Mouse (Mus musculus) liver, adult 2 months (tissue): ENCODE measurements at regions not wholly inside any gene's neighbourhood (a gene's known extent, or its start where the extent isn't known, plus 50 kb on each side); places are given as distances from the start of the nearest gene placed in this dataset.

Source experiments
- CTCF ChIP-seq: fragments of 200-500 bp; IDR thresholded peaks from 2 replicates; pipeline ENCODE4 v1.5.1; 2011; ENCODE audit warnings: low read depth, low read length, control low read depth
- POLR2A ChIP-seq: fragments of 200-500 bp; IDR thresholded peaks from 2 replicates; pipeline ENCODE4 v1.6.1; 2011; ENCODE audit warnings: low read length, control low read depth; ENCODE audit not compliant: insufficient read depth; ENCODE audit errors: extremely low read depth

- TF ChIP-seq POLR2A (no peak), CTCF (no peak)
Observed at GRCm38 (mm10) chr2:46883216-46883615, 1766.0 kb upstream of the Zeb2 start.
